Mouse (Mus musculus) CD4-positive, CD25-positive, alpha-beta regulatory T cell, adult 2 months (primary cell): ENCODE data around the gene Gm3594.
"Not testable (repeated sequence)": the region's sequence is repeated elsewhere in the genome, so short reads cannot be mapped to it uniquely, and the experiment has no call there.

ENCODE experiments used
- DNase-seq: peaks from one replicate; pipeline ENCODE4 v3.0.0-alpha.2; 2012; ENCODE audit warnings: low read depth, low spot score

Gene Gm3594

GRCm38 (mm10) chr14:6444511-6444910, at the start of gene Gm3594:
Gene Gm3594 (minus strand): TSS chr14:6444611.
- not testable (repeated sequence) for DNase-seq

DNA sequence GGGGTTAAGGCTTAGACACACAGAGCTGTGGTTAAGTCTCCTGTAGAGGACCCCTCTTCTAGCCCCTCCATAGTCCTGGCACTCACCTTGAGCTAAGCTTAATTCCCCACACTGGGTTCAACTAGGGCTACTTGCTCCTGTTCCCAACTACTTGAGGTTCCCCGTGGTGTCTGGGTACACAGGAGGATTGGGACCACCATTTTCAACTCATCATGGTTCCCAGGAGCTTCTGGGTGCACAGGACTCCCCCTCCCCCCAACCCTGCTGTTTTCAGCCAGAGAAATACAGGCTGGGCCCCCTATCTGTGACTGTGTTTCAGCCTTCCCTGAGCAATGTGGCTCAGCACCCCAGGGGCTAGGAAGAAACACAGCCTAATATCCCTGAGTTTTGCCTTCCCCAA, 41.9 kb upstream of the Gm3594 start:
- DNase-seq, result not testable (repeated sequence)

- not testable (repeated sequence) for DNase-seq
Observed at GRCm38 (mm10) chr14:6485541-6485940, 41.1 kb upstream of the Gm3594 start.

GRCm38 (mm10) chr14:6482126-6482525, 37.7 kb upstream of the Gm3594 start:
- not testable (repeated sequence) for DNase-seq

- not testable (repeated sequence) for DNase-seq
Observed at GRCm38 (mm10) chr14:6471856-6472255, 27.4 kb upstream of the Gm3594 start.

- DNase-seq, result not testable (repeated sequence)
Observed at GRCm38 (mm10) chr14:6440774-6441173, 3.6 kb downstream of the Gm3594 start.

DNA sequence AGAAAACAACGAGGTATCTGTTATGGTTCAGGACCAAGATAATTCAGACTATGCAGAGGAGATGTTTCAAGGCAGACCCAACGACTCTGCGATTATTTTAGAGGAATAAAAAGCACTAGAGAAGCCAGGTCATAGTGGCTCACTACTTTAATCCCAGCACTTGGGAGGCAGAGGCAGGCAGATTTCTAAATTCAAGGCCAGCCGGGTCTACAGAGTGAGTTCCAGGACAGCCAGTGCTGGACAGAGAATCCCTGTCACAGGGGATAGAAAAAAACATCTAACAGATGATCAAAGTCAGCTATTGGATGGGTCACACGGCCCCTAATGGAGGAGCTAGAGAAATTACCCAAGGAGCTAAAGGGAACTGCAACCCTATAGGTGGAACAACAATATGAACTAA, 4.2 kb downstream of the Gm3594 start:
- not testable (repeated sequence) for DNase-seq

GRCm38 (mm10) chr14:6426766-6427165, 17.6 kb downstream of the Gm3594 start:
- DNase-seq, result not testable (repeated sequence)

GRCm38 (mm10) chr14:6426353-6426752, 18.1 kb downstream of the Gm3594 start:
- peak; percentile 0 for DNase-seq

DNA sequence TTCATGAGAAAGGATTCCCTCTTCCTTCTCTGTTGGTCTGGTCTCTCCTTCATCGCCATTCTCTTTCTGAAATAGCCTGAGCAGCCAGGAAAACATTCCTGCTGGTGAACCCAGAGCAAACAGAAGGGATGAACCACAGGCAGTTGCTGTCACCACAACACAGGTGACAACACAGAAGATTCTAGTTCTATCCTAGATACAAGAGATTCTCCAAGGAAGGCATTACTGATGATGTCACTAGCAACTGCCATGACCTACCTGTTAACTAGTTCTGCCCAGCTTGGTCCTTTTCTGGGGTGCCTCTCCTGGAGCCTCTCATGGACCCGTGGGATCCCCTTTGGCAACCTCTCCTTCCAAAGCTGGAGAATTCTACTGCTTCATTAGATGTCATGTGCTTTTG, 32.0 kb downstream of the Gm3594 start, which contains the start of gene Gm3591:
Gene Gm3591 (minus strand): TSS at position 101 of the 400 bp plus-strand sequence.
- DNase-seq, result not testable (repeated sequence)

DNA sequence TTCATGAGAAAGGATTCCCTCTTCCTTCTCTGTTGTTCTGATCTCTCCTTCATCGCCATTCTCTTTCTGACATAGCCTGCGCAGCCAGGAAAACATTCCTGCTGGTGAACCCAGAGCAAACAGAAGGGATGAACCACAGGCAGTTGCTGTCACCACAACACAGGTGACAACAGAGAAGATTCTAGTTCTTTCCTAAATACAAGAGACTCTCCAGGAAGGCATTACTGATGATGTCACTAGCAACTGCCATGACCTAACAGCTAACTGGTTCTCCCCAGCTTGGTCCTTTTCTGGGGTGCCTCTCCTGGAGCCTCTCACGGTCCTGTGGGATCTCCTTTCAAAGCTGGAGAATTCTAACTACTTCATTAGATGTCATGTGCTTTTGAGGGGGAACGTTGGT, 54.2 kb downstream of the Gm3594 start, which contains the start of gene Gm16440:
Gene Gm16440 (minus strand): TSS at position 101 of the 400 bp plus-strand sequence.
- DNase-seq, result not testable (repeated sequence)
